Mouse (Mus musculus): ENCODE results near the gene Ints3.

DNA sequence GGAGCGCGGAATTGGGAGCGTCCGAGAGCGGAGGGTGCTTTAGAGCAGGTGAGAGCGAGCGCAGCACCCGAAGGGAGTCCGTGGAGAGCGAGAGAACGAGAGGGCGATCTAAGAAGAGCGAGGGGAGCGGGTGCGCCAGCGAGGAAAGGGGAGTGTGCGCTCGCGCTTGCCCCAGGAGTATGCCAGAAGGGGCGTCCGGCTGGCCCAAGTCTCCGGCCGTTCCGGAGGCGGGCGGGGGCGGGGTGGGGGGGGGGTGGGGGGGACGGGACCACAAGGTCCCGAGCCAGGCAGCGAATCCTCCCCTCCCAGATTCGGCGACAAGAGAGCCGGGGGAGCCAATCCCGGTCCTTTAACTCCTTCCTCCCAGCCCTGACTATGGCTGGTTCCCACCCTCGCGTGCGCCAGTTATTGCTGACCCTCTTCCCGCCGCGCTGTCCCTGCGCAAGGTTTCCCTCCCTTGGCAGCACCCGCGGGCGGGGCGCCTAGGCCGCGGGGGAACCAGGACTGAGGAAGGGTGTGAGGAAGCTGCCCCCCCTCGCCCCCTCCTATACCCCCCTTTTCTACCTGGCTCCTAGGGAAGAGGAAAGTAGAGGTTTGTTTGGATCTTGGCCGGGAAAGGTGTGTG lies 32.4 kb upstream of the Ints3 start, which contains the start of gene Npr1:
- no peak for TF ChIP-seq CTCF (conservative IDR thresholded peaks at IDR 0.05; ENCODE audit: insufficient read depth, insufficient read length, low read depth, low read length)
- TF ChIP-seq POLR2A (IDR thresholded peaks at IDR 0.05; ENCODE audit: low read depth, low read length) = peak; percentile 48

All from kidney, adult 2 months (tissue).